Mouse (Mus musculus) thymus, postnatal 14 days (tissue): ENCODE results near the gene Ttc25.
A peak's percentile ranks its signal among the peaks of the same experiment; 100 is the strongest.

ENCODE experiments used
- DNase-seq: peaks from one replicate; pipeline ENCODE4 v3.0.0; 2021

Ttc25 gene

GRCm38 (mm10) chr11:100544832-100545745, at the start of gene Ttc25:
TSS of gene Ttc25 (plus strand) at chr11:100545607.
- DNase-seq: peak; percentile 79

GRCm38 (mm10) chr11:100500241-100500640, 45.2 kb upstream of the Ttc25 start:
- DNase-seq: no peak

- DNase-seq: no peak
These were observed 44.8 kb upstream of the Ttc25 start for GRCm38 (mm10) chr11:100500651-100501050.

- DNase-seq: no peak
These were observed 44.1 kb upstream of the Ttc25 start for GRCm38 (mm10) chr11:100501321-100501720.

GRCm38 (mm10) chr11:100504990-100505660, 40.3 kb upstream of the Ttc25 start:
- DNase-seq: no peak

- no peak for DNase-seq
These were observed 39.4 kb upstream of the Ttc25 start for GRCm38 (mm10) chr11:100505997-100506396.

GRCm38 (mm10) chr11:100510556-100510955, 34.9 kb upstream of the Ttc25 start:
- DNase-seq: peak; percentile 20

GRCm38 (mm10) chr11:100512384-100512783, 33.0 kb upstream of the Ttc25 start:
- no peak for DNase-seq

- no peak for DNase-seq
These were observed 31.7 kb upstream of the Ttc25 start for GRCm38 (mm10) chr11:100513716-100514115.

- no peak for DNase-seq
These were observed 30.3 kb upstream of the Ttc25 start for GRCm38 (mm10) chr11:100515061-100515460.

- no peak for DNase-seq
These were observed 29.6 kb upstream of the Ttc25 start for GRCm38 (mm10) chr11:100515789-100516188.

GRCm38 (mm10) chr11:100516291-100516690, 29.1 kb upstream of the Ttc25 start:
- DNase-seq: no peak

GRCm38 (mm10) chr11:100518188-100518591, 27.2 kb upstream of the Ttc25 start:
- no peak for DNase-seq

- no peak for DNase-seq
These were observed 26.2 kb upstream of the Ttc25 start for GRCm38 (mm10) chr11:100519188-100519587.

- DNase-seq: no peak
These were observed 24.6 kb upstream of the Ttc25 start for GRCm38 (mm10) chr11:100520838-100521237.

GRCm38 (mm10) chr11:100524358-100524757, 21.0 kb upstream of the Ttc25 start:
- DNase-seq: no peak

- no peak for DNase-seq
These were observed 20.3 kb upstream of the Ttc25 start for GRCm38 (mm10) chr11:100524987-100525630.

GRCm38 (mm10) chr11:100526052-100526816, 19.2 kb upstream of the Ttc25 start:
- no peak for DNase-seq

GRCm38 (mm10) chr11:100527066-100527457, 18.3 kb upstream of the Ttc25 start:
- DNase-seq: peak; percentile 68

- DNase-seq: peak; percentile 100
These were observed 17.7 kb upstream of the Ttc25 start, which contains the start of gene Acly for GRCm38 (mm10) chr11:100527458-100528374. TSS of gene Acly (minus strand) at chr11:100528000.

GRCm38 (mm10) chr11:100528375-100529165, 16.8 kb upstream of the Ttc25 start:
- DNase-seq: no peak
